Mouse (Mus musculus): ENCODE data around the gene Tnks1bp1. TPM values are rescaled to one million over a fixed set of nuclear protein-coding genes. Genes with fewer than 3 reads are reported as not detected.

Gene Tnks1bp1
- total RNA-seq (2021): 10 to 100 TPM; 52.1 to 69.1 TPM
- long read RNA-seq, experiment 1, full-length matches to known transcripts: 5 of 18 reads
- long read RNA-seq, experiment 1, partial matches to known transcripts: 9 of 18 reads
- long read RNA-seq, experiment 1, other reads (novel, unspliced or antisense): 4 of 18 reads
- long read RNA-seq, experiment 2, full-length matches to known transcripts: 2 of 10 reads
- long read RNA-seq, experiment 2, partial matches to known transcripts: 4 of 10 reads
- long read RNA-seq, experiment 2, other reads (novel, unspliced or antisense): 4 of 10 reads

GRCm38 (mm10) chr2:85047596-85048167 is at the start of gene Tnks1bp1:
Gene Tnks1bp1, plus strand, starts transcription at chr2:85048022.
- peak; percentile 96 for DNase-seq

- no peak for DNase-seq
Measured at GRCm38 (mm10) chr2:84999486-85000181, 48.2 kb upstream of the Tnks1bp1 start.

- DNase-seq: no peak
Measured at GRCm38 (mm10) chr2:85001497-85001896, 46.3 kb upstream of the Tnks1bp1 start.

GRCm38 (mm10) chr2:85002575-85002974 is 45.2 kb upstream of the Tnks1bp1 start:
- no peak for DNase-seq

DNA sequence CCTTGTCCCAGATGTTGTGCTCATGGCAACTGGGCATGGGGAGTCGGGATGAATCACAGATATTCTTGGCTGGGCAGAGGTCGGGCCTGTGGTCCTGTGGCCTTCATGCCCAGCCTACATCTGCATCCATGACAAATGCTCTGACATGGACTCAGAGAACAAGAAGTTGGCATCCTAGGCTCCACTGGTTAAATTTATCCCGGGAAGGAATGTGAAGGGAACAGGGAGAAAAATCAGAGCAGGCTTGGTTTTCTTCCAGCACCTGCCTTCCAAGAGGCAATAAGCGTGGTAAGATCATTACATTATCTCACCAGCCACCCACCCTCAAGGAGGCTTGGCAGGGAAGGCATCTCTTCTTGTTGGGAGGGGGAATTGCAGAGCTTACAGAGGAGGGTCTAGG is 43.5 kb upstream of the Tnks1bp1 start:
- no peak for DNase-seq

- no peak for DNase-seq
Measured at GRCm38 (mm10) chr2:85006600-85006999, 41.2 kb upstream of the Tnks1bp1 start.

DNA sequence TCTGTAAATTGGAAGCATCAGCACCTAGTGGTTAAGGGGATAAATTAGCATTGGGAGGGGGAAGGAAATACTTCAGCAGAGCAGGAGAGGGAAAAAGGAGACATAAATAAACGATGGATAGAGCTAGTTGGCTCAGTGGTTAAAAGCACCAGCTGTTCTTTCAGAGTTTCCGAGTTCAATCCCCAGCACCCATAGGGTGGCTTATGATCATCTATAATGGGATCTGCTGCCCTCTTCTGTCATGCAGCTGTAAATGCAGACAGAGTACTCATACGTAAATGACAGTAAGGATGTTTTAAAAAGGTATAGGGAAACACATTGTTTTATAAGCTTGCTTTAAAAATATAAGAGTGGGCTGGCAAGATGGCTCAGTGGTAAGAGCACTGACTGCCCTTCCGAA is 40.1 kb upstream of the Tnks1bp1 start:
- DNase-seq: no peak

DNA sequence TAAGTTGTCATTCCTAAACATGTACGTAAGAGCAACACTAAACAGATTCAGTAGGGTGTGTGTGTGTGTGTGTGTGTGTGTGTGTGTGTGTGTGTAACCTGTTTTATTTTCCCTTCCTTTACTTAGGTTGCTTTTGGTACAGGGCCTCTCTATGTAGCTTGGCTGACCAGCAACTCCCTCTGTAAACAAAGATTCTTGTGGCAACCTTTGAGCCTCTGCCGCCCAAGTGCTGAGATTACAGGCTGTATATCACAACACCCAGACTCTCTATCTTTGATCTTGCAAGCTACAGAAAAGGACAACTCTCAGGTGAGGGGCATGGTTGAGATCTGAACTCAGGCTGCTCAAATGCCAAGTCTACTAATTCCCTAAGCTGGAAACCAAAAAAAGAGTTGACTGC is 38.6 kb upstream of the Tnks1bp1 start:
- DNase-seq: no peak

- DNase-seq: no peak
Measured at GRCm38 (mm10) chr2:85011906-85012604, 35.8 kb upstream of the Tnks1bp1 start.

DNA sequence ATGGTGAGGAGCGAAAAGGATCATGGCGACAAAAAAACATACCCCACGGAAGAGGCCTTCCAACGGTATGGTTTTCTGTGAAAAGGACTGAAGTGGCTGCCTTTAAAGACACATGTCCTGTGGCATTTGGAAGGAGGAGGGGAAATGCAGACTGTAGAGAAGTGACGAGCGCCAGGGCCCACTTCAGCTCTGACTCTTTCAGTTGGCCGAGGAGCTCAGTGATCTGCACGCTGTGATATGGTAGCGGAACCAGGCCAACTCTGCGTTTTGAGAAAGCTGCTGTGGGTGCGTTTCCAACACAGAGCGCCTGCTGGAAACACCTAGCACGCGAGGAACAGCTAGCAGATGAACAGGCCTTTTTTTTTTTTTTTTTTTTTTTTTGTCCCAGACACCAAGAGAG is 35.1 kb upstream of the Tnks1bp1 start:
- no peak for DNase-seq

GRCm38 (mm10) chr2:85013826-85014587 is 33.8 kb upstream of the Tnks1bp1 start:
- no peak for DNase-seq

DNA sequence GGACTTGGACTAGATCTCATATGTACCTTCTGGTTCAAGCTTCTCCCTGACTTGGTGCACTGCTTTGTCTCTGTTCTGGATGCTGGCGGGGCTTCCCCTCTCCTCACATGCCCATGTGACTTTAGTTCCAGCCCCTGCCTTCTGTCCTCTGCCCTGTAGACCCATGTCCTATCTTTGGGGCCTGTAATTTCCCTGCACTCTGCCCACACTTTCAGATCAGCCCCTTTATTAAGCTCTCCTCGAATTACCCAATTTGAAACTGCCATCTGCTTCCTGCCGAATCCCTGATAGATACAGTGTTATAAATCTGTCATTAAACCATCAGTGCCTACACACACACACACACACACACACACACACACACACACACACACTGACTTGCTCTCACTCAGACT is 33.2 kb upstream of the Tnks1bp1 start:
- no peak for DNase-seq

DNA sequence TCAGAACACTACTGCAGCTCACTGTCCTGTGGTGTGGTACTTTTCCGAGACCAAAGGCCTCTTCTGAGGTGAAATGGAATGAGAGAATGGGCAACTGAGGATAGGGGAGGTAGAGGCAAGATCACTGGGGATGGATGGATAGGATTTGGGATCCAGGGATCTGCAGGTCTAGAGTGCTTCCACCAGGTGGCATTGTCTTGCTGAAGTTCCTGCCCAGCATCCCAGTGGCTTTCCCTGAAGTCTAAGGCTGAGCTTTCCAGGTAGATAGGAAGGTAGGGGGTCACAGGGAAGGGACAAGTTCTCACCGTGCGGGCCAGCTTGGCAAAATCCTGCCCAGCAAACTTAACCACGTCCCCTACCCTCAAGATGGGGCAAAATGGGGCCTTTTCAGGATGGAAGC is 25.8 kb upstream of the Tnks1bp1 start:
- no peak for DNase-seq

GRCm38 (mm10) chr2:85026178-85026577 is 21.6 kb upstream of the Tnks1bp1 start:
- DNase-seq: no peak

GRCm38 (mm10) chr2:85027281-85027680 is 20.5 kb upstream of the Tnks1bp1 start:
- DNase-seq: no peak

DNA sequence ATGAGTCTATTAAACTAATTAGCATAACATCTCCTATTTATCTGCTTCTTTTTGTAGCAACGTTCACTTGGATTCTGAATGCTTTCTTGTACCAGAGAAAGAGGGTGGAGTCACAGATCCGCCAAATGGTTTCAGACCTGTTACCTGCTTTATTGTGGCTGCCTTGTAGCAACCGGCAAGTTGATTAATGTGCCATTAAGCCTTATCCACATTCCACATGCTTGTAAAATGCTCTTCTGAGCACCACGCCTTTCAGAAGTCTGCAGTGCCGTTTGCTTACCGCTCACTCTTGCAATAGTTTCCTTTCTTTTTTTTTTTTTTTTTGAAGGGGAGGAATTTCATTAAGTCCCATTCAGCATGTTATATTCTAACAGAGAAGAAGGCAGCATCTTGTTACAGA is 17.9 kb upstream of the Tnks1bp1 start:
- no peak for DNase-seq

GRCm38 (mm10) chr2:85030989-85031388 is 16.8 kb upstream of the Tnks1bp1 start:
- DNase-seq: no peak

- no peak for DNase-seq
Measured at GRCm38 (mm10) chr2:85033121-85033520, 14.7 kb upstream of the Tnks1bp1 start.

DNA sequence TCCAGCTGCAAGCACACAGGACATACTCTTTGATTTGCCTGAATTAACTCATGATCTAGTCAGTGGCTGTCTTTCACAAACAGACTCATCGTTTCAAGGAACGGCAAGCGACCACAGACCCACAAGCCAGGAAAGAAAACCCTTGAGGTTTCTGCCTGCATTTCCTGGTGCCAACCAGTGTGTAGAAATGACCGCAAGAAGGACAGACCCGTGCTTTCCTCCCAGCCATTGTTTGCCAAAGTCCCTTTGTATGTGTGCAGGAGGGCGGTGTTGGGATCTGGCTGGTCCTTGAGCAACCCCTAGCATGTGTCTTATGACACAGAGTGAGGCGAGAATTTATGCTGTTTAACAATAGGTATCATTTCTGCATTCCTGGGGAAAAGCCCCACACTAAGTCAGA is 13.7 kb upstream of the Tnks1bp1 start:
- DNase-seq: no peak

DNA sequence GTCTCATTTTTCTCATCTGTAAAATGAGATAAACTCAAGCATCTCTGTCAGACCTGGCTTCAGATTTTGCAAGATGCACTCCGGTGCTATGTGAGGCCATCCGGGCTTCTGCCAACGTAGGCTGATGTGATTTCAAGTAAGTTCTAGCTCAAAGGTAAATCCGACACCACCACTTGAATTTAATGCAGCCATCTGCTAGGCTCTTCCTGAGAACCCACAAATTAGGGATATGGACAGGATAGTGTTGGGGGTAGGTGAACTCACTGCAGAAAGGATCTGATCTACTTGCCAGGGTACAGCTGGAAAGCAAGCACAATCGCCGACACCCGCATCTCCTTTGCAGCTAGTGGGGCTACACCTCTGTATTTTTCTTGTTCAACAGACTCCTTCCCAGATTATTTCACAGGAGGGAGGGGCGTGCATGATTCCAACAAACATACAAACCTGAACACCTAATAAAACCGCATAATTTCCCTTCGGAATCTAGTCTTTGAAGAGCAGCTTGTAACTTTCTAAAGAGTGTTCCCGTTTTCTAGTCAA is 11.2 kb upstream of the Tnks1bp1 start:
- DNase-seq: no peak

DNA sequence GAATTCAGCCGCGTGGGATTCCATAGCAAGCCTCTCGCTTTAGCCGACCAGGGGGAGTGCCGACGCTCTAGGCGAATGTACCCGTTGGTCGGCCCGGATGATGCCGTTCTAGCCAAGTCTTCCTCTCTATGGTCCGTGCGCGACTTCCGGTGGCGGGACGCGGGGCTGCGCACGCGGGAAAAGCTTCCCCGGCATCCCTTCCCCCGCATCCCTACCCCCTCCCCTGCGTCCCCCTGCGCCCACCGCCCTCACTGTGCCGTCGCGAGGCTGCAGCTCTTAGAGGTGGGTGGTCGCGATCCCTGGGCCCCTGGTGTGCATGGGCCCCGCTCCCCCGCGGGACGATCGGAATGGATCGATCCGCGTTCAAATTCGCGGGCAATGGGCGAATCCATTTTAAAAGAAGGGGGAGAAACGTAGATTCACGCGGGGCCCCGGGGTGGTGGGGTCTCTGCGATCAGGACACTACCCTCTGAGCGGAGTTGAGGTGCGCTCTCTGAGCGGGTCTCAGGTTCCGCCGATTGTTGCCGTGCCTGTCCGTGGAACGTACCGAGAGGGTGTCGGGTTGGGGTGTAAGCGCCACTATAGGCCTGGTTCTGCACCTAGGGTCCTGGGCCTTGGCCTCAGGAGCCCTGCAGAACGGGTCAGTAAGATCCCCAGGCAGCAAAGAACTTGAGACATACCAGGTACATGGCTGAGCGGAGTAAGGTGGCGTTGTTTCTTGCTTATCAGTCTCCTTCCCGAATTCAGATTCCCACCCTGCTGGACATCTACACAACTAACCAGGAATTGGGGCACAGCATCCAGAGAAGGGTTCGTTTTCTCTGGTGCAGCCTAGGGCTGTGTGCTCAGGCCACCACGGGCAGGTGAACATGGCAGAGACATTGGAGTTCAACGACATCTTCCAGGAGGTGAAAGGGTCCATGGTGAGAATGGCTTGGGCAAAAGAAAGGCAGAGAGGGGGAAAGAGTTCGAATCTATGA is 10.5 kb upstream of the Tnks1bp1 start, which contains the start of the genes Ssrp1 and P2rx3:
Gene Ssrp1 (plus strand): TSS at position 188 of the 980 bp plus-strand sequence.
Gene P2rx3 (minus strand): TSS at position 416 of the 980 bp plus-strand sequence.
- peak; percentile 84 for DNase-seq
